Mouse (Mus musculus): ENCODE data around the gene Atf7ip.

Atf7ip gene

GRCm38 (mm10) chr6:136522658-136523057 lies 16.7 kb downstream of the Atf7ip start:
- DNase-seq (ENCODE audit: low spot score in 2 of 2), result no peak

GRCm38 (mm10) chr6:136524751-136525150 lies 18.8 kb downstream of the Atf7ip start:
- no peak for DNase-seq (ENCODE audit: low spot score in 2 of 2)

GRCm38 (mm10) chr6:136525567-136525966 lies 19.6 kb downstream of the Atf7ip start:
- DNase-seq (ENCODE audit: low spot score in 2 of 2), result no peak

GRCm38 (mm10) chr6:136529156-136529555 lies 23.2 kb downstream of the Atf7ip start:
- no peak for DNase-seq (ENCODE audit: low spot score in 2 of 2)

GRCm38 (mm10) chr6:136531792-136532230 lies 25.8 kb downstream of the Atf7ip start:
- DNase-seq (ENCODE audit: low spot score in 2 of 2), result no peak

DNA sequence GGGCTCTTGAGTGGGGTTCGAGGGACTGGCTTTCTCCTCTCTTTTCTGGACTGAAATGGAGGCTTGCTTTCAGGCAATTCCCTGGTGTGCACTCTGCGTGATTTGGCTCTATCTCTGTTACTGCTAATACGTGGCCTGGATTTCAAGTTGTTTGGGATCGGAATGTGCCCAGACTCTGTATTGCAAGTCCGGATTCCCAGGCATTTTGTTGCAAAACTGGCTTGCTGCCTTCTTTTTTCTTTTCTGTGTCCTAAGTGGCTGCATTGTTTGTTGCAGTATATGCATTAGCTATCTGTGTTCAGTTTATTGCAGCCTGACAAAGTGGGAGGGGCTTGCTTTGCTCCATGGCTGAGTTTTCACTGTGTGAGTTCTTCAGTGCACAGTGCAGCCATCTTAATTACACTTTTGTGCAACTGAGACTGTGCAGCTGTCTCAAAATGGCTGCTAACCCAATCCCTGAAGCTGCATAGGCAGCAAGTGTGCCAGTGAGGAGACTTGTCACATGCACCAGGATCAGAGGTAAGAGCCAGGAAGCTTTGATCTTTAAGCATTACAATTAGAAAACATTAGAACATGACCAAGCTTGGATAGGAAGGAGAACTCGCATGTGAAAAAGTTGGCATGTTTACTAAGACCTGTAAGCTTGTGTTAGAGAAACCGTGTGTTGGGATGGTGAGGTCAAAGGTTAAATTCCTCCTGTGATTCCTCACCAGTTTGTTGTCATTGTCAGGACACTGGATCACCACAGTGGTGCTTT lies 26.7 kb downstream of the Atf7ip start:
- peak; percentile 55 to 71 for DNase-seq (ENCODE audit: low spot score in 2 of 2)

- DNase-seq (ENCODE audit: low spot score in 2 of 2), result no peak
Measured at GRCm38 (mm10) chr6:136533804-136534203, 27.8 kb downstream of the Atf7ip start.

DNA sequence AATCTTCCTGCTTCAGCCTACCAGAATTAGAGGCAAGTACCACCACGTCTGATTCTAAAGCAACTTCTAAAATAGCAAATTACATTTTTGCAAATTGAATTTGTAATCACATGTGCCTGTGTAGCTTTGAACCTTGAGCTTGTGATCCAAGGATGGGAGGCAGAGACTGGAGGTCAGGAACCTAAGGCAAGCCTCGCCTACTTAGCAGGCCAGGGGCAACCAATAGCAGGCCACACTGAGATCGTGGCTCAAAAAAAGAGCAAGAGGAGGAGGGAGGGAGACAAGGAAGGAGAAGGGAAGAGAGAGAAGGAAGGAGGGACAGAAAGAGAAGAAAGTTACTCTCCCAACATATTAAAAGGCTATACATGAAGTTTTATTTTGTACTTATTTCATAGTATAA lies 28.5 kb downstream of the Atf7ip start:
- DNase-seq (ENCODE audit: low spot score in 2 of 2), result no peak

DNA sequence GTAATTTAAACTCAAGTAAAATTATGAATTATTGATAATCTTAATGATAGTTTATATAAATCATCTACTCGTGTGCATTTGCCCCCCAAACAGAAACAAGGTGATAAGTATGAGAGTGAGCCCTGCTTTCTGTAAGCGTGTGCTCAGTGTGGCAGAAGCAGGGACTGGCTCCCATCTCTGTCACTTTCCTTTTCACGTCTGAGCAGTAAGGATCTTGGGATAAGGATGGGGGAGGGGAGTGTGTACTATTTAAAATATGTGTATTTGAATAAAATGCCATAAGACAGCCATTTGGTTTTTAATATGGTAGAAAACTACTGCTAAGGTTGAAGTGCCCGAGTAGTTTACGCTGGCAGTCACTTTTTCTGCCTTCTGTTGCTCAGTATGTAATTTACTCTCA lies 29.2 kb downstream of the Atf7ip start:
- no peak for DNase-seq (ENCODE audit: low spot score in 2 of 2)

GRCm38 (mm10) chr6:136536121-136536520 lies 30.2 kb downstream of the Atf7ip start:
- no peak for DNase-seq (ENCODE audit: low spot score in 2 of 2)

DNA sequence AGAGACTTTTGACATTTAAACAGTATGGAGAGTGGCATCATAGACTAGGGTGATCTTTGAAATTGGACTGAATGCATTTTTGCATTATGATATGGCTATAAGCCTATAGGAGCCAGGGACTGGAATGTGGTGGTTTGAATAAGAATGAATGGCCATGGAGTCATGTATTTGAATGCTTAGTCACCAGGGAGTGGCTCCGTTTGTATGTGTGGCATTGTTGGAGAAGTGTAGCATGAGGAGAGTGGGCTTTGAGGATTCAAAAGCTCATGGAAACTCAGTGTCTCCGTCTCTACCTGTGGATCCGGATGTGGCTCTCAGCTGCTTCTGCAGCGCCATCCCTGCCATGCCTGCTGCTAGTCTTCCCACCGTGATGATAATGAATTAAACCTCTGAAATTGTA lies 35.4 kb downstream of the Atf7ip start:
- no peak for DNase-seq (ENCODE audit: low spot score in 2 of 2)

- DNase-seq (ENCODE audit: low spot score in 2 of 2), result no peak
Measured at GRCm38 (mm10) chr6:136542105-136542504, 36.1 kb downstream of the Atf7ip start.

GRCm38 (mm10) chr6:136543164-136543563 lies 37.2 kb downstream of the Atf7ip start:
- DNase-seq (ENCODE audit: low spot score in 2 of 2), result no peak

- DNase-seq (ENCODE audit: low spot score in 2 of 2), result no peak
Measured at GRCm38 (mm10) chr6:136545284-136545870, 39.4 kb downstream of the Atf7ip start.

- no peak for DNase-seq (ENCODE audit: low spot score in 2 of 2)
Measured at GRCm38 (mm10) chr6:136546286-136546685, 40.3 kb downstream of the Atf7ip start.

GRCm38 (mm10) chr6:136546987-136547386 lies 41.0 kb downstream of the Atf7ip start:
- no peak for DNase-seq (ENCODE audit: low spot score in 2 of 2)

DNA sequence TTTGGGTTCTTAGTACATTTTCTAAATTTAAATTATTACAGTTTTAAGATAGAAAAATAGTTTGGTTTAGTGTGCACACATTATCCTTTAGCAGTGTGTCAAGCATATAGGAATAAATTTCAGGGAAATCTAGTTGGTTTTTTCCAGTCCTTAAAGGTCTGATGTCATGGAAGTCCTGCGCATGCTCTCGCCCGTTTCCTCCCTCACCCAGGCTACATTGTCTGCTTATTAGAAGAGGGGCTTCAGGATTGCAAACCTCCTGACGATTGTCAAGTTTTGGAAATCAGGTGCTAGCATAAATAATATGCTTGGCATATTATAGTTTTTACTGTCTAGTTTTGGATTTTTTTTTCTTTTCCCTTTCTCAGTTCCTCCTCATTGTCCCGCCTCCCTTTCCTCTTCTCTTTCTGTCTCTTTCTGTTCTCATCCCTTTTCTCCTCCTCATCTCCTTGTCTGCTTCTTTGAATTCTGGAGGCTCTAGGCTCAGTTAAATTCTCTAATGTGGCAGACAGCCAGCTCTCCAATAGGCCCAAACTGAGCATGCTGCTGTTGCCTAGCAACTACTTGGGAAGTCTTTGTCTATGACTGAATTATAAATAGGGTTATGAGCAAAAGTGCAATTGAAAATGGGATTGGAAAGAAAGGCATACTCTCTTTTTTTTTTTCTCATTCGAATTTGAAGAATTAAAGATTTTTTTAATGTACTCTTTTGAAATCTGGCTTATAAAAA lies 42.2 kb downstream of the Atf7ip start:
- no peak for DNase-seq (ENCODE audit: low spot score in 2 of 2)

- DNase-seq (ENCODE audit: low spot score in 2 of 2), result no peak
Measured at GRCm38 (mm10) chr6:136548796-136549195, 42.8 kb downstream of the Atf7ip start.

DNA sequence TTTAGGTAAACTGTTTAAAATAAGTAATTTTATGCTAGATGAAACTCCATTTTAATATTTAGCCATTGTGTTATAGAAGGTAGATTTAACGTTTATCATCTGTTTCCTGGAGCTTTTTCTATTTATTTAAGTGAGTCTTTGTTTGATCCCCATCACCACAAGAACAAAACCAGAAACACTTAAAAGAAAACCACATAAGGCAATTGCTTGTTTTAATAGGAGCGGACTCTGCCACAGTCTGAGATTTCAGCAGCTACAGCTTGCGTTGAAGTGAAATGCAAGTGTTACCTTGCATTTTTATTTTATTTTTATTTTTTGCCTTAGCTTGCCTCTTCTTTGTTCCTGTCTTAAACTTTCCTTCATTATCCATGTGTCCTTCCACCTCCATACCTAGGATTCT lies 43.6 kb downstream of the Atf7ip start:
- DNase-seq (ENCODE audit: low spot score in 2 of 2), result no peak

- DNase-seq (ENCODE audit: low spot score in 2 of 2), result no peak
Measured at GRCm38 (mm10) chr6:136550596-136551304, 44.8 kb downstream of the Atf7ip start.

DNA sequence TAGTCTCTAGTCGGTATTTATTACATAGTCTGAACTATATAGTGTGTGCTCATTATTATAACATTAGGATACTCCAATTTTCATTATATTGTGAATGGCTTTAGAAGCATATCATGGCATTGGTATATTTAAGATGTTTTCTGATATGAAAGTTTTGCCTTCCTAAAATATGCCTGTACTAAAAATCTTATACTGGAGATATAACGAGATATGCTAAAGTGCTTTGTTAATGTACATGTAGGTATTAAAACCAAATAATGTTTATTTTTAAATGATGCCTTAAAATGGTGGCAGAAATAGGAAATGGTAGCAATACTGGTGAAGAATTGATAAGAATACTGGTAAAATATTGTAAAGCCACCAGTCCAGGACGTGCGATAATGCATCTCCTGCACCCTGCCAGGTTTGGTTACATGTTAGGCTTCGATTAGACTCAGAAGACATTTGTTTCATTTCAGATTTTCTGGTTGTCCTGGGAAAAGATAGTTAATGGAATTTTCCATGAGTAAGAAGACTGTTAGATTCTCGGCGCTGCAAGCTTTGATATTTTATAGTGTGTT lies 45.7 kb downstream of the Atf7ip start:
- no peak for DNase-seq (ENCODE audit: low spot score in 2 of 2)

DNA sequence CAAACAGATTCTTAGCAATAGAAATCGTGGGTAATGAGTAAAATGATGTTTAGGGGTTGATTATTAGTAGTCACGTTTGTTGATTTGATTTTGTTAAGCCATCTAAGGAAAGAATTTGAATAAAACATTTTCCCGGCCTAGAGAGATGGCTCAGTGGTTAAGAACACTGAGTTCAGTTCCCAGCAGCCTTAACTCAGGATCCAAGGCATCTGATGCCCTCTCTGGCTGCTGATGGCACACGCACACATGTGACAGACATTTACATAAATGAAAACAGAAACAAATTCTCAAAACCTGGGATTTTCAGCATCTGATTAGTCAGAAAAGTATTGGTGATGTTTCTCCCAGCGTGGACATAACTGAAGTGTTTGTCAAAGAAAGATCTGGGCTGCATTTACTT lies 47.2 kb downstream of the Atf7ip start:
- DNase-seq (ENCODE audit: low spot score in 2 of 2), result no peak
